Mouse (Mus musculus) CH12.LX (cell line): Measurements from ENCODE around the gene Cct2. TPM values are rescaled to one million over a fixed set of nuclear protein-coding genes. Genes with fewer than 3 reads are reported as not detected.

Experiments used
- DNase-seq: peaks from one replicate; pipeline ENCODE4 v3.0.0-alpha.2; 2013; ENCODE audit errors: extremely low read depth
- H3K27ac ChIP-seq: 2 replicates; pipeline ENCODE4 v1.5.1; 2012; ENCODE audit warnings: low read depth, mild to moderate bottlenecking, control low read depth, moderate library complexity; ENCODE audit not compliant: insufficient read depth
- H3K27me3 ChIP-seq: replicated peaks from 2 replicates; pipeline ENCODE3; 2012; ENCODE audit warnings: inconsistent platforms
- H3K36me3 ChIP-seq, 2 experiments: replicated peaks in 1 of 2; 2 replicates each; pipeline versions ENCODE3 to v1.6.1; 2012; ENCODE audit warnings: inconsistent platforms in 1 of 2, low read length in 1 of 2, mild to moderate bottlenecking in 1 of 2, mixed read lengths in 1 of 2, moderate library complexity in 1 of 2; ENCODE audit not compliant: control insufficient read depth in 1 of 2, insufficient read depth in 1 of 2
- H3K4me1 ChIP-seq, 2 experiments: 2 replicates each; pipeline ENCODE4 v1.6.1; 2012; ENCODE audit warnings: inconsistent platforms in 1 of 2, moderate library complexity in 1 of 2; ENCODE audit not compliant: insufficient read depth in 2 of 2, control insufficient read depth in 1 of 2
- H3K4me2 ChIP-seq: 2 replicates; pipeline ENCODE4 v1.6.1; 2012; ENCODE audit warnings: low read depth, mild to moderate bottlenecking, control low read depth; ENCODE audit not compliant: poor library complexity, insufficient read depth, severe bottlenecking
- H3K4me3 ChIP-seq, 3 experiments: fragments of 150-350 bp in 1 of 3; sonication (generic) in 1 of 3; replicated peaks in 1 of 3; 2 replicates each; pipeline versions ENCODE3 to v1.5.1; 2011 to 2012; ENCODE audit warnings: low read depth in 2 of 3, low read length in 2 of 3, mild to moderate bottlenecking in 2 of 3, moderate library complexity in 2 of 3, control low read depth in 1 of 3, improper control_type of control experiment in 1 of 3, inconsistent platforms in 1 of 3, mixed read lengths in 1 of 3; ENCODE audit not compliant: poor library complexity in 1 of 3
- H3K79me2 ChIP-seq: replicated peaks from 2 replicates; pipeline ENCODE4 v1.6.1; 2012; ENCODE audit warnings: mild to moderate bottlenecking, moderate library complexity; ENCODE audit not compliant: control insufficient read depth, poor library complexity, insufficient read depth, severe bottlenecking; ENCODE audit errors: extremely low read depth
- H3K9ac ChIP-seq: 2 replicates; pipeline ENCODE4 v1.6.1; 2012; ENCODE audit warnings: low read depth, mild to moderate bottlenecking, control low read depth, moderate library complexity; ENCODE audit not compliant: insufficient read depth
- H3K9me3 ChIP-seq: replicated peaks from 2 replicates; pipeline ENCODE3; 2012; ENCODE audit warnings: low read length, inconsistent platforms, mixed read lengths
- BHLHE40 ChIP-seq: IDR thresholded peaks from 2 replicates; pipeline ENCODE4 v1.6.1; 2011; ENCODE audit warnings: mild to moderate bottlenecking, low read depth, low read length, improper control_type of control experiment
- CHD1 ChIP-seq: IDR thresholded peaks from 2 replicates; pipeline ENCODE4 v1.6.1; 2012; ENCODE audit warnings: low read depth, low read length, improper control_type of control experiment, inconsistent platforms
- CHD2 ChIP-seq: IDR thresholded peaks from 2 replicates; pipeline ENCODE4 v1.6.1; 2011; ENCODE audit warnings: low read length, improper control_type of control experiment
- CTCF ChIP-seq, 2 experiments: IDR thresholded peaks in 1 of 2; conservative IDR thresholded peaks in 1 of 2; 2 replicates each; pipeline ENCODE4 v1.5.1; 2011 to 2012; ENCODE audit warnings: low read depth in 2 of 2, low read length in 2 of 2, improper control_type of control experiment in 1 of 2, inconsistent platforms in 1 of 2, mild to moderate bottlenecking in 1 of 2, moderate library complexity in 1 of 2
- E2F4 ChIP-seq: IDR thresholded peaks from 2 replicates; pipeline ENCODE4 v1.6.1; 2011; ENCODE audit warnings: low read depth, low read length, improper control_type of control experiment; ENCODE audit not compliant: insufficient replicate concordance
- EP300 ChIP-seq: IDR thresholded peaks from 2 replicates; pipeline ENCODE4 v1.6.1; 2011; ENCODE audit warnings: low read length, improper control_type of control experiment
- GABPA ChIP-seq: IDR thresholded peaks from 2 replicates; pipeline ENCODE4 v1.6.1; 2012; ENCODE audit warnings: low read depth, low read length, improper control_type of control experiment, inconsistent platforms; ENCODE audit not compliant: insufficient replicate concordance
- HCFC1 ChIP-seq: IDR thresholded peaks from 2 replicates; pipeline ENCODE4 v1.6.1; 2012; ENCODE audit warnings: low read depth, mild to moderate bottlenecking, inconsistent platforms, low read length, improper control_type of control experiment
- IRF4 ChIP-seq: IDR thresholded peaks from 2 replicates; pipeline ENCODE4 v1.6.1; 2014; ENCODE audit warnings: low read depth, mild to moderate bottlenecking, inconsistent platforms, low read length, improper control_type of control experiment
- JUN ChIP-seq: IDR thresholded peaks from 2 replicates; pipeline ENCODE4 v1.6.1; 2011; ENCODE audit warnings: low read depth, mild to moderate bottlenecking, low read length, improper control_type of control experiment, moderate library complexity; ENCODE audit not compliant: insufficient read depth
- KAT2A ChIP-seq: IDR thresholded peaks from 2 replicates; pipeline ENCODE4 v1.6.1; 2012; ENCODE audit warnings: low read length, improper control_type of control experiment, inconsistent platforms; ENCODE audit not compliant: insufficient replicate concordance
- MEF2A ChIP-seq: IDR thresholded peaks from 2 replicates; pipeline ENCODE4 v1.6.1; 2014; ENCODE audit warnings: low read depth, mild to moderate bottlenecking, inconsistent platforms, low read length, improper control_type of control experiment, borderline replicate concordance
- NRF1 ChIP-seq: IDR thresholded peaks from 2 replicates; pipeline ENCODE4 v1.6.1; 2014; ENCODE audit warnings: low read depth, mild to moderate bottlenecking, inconsistent platforms, low read length, improper control_type of control experiment, moderate library complexity
- PAX5 ChIP-seq: IDR thresholded peaks from 2 replicates; pipeline ENCODE4 v1.6.1; 2012; ENCODE audit warnings: low read length, inconsistent platforms, mixed read lengths
- POLR2A ChIP-seq: IDR thresholded peaks from 2 replicates; pipeline ENCODE4 v1.6.1; 2011; ENCODE audit warnings: low read depth, mild to moderate bottlenecking, improper control_type of control experiment, low read length
- RCOR1 ChIP-seq: conservative IDR thresholded peaks from 2 replicates; pipeline ENCODE4 v1.6.1; 2012; ENCODE audit warnings: low read depth, mild to moderate bottlenecking, inconsistent platforms, low read length, improper control_type of control experiment
- SIN3A ChIP-seq: IDR thresholded peaks from 2 replicates; pipeline ENCODE4 v1.6.1; 2012; ENCODE audit warnings: low read length, improper control_type of control experiment, inconsistent platforms
- TCF12 ChIP-seq: IDR thresholded peaks from 2 replicates; pipeline ENCODE4 v1.6.1; 2014; ENCODE audit warnings: low read depth, mild to moderate bottlenecking, inconsistent platforms, low read length, improper control_type of control experiment
- USF2 ChIP-seq: conservative IDR thresholded peaks from 2 replicates; pipeline ENCODE4 v1.6.1; 2011; ENCODE audit warnings: low read depth, low read length, improper control_type of control experiment
- dilution Hi-C: fragments of 300-500 bp; cut with MboI; formaldehyde crosslinking; loops from 2 replicates; pipeline ENCODE4 v1.14.3; 2020; ENCODE audit warnings: low sequenced_read_pairs; ENCODE audit not compliant: extremely low pct_unique_long_range_greater_than_20kb, extremely low pct_ligation_motif_present
- in situ Hi-C: fragments of 300-500 bp; cut with MboI; formaldehyde crosslinking; loops from 3 replicates; pipeline ENCODE4 v1.14.3; 2019; ENCODE audit warnings: low sequenced_read_pairs, low pct_ligation_motif_present, low pct_unique_long_range_greater_than_20kb, mixed read lengths
- polyA plus RNA-seq: library from polyadenylated mRNA; unstranded; fragments of >175 nt; gene quantifications from 2 replicates; pipeline ENCODE4 v1.2.1, GENCODE M21; 2012; ENCODE audit warnings: low read depth; ENCODE audit not compliant: insufficient read length
- total RNA-seq, 2 experiments: library from RNA; depleted of rRNA; stranded (reverse); fragments of 300-350 nt in 1 of 2; fragments of >200 nt in 1 of 2; gene quantifications; 2 replicates each; pipeline ENCODE4 v1.2.3; 2012 to 2014

The Cct2 gene
- total and polyA plus RNA-seq, 3 experiments = 448 to 901 (median 889) TPM

GRCm38 (mm10) chr10:117096096-117096495 lies 32.5 kb upstream of the Cct2 start:
- H3K4me2 ChIP-seq = no peak overlapping the region
- TF ChIP-seq NRF1 (no peak), TCF12 (no peak), JUN (no peak), GABPA (no peak), CHD2 (no peak), POLR2A (no peak), EP300 (no peak), CTCF (conservative IDR thresholded peaks at IDR 0.05 in 1 of 2, IDR thresholded peaks at IDR 0.05 in 1 of 2; ENCODE audit: low read depth in 2 of 2, low read length in 2 of 2) (no peak), MEF2A (no peak), RCOR1 (no peak), HCFC1 (no peak), BHLHE40 (no peak), IRF4 (no peak), SIN3A (no peak), USF2 (no peak), CHD1 (no peak), KAT2A (no peak), PAX5 (no peak), E2F4 (no peak)
- TF ChIP-seq, all 38 proteins: peak for 0
- Histone ChIP-seq H3K9me3 (no peaks in the 10 kb centered on the region), H3K4me1 (peaks cover 0 to 6% of the 10 kb centered on the region in 2 experiments; a peak in 1 of 4 replicates), H3K79me2 (0 out of 2 replicates have a peak, but pooled peaks cover 2% of the 10 kb centered on the region), H3K36me3 (peaks cover 9 to 62% of the 10 kb centered on the region in 2 experiments), H3K4me3 (no peak overlapping the region), H3K9ac (no peak overlapping the region), H3K27me3 (no peaks in the 10 kb centered on the region), H3K27ac (no peak overlapping the region)
- no peak for DNase-seq
- dilution Hi-C loops (no loop called here), in situ Hi-C loops (no loop called here)

DNA sequence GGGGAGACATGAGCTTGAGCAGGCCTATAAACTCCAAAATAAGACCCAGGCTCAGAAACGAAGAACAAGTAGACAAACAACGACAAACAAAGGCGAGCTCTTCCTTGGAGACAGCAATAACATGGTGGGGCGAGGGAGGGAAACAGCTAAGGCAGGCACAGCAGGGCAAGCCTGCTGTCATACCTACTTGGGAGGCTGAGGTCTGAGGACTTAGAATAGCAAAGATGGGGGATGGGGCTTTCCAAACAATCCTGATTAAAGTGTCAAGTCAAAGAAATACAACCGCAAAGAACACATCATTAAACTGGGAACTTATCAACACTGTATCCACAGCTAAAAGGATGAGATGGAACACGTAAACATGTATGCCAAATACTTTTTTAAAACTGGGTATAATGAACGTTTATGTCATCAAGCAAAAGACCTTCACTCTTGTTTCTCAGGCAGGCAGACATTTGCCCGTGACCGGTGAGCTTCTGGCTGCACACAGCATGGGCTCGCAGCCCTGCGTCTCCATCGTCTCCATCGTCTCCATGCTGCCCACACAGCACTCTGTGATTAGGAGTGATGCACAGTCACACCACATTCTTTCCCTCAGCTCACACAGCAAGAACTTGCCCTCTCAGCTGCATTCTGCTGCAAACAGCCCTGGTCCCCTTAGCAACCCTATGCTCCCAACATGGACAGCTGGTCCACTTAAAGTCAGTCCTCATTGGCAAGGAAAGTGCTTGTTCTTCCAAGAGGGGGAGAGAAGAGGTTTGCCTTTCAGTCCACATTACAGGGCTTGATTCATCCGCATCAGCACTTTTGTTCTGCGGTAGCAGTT lies 31.1 kb upstream of the Cct2 start:
- dilution Hi-C loops (no loop called here), in situ Hi-C loops (no loop called here)
- Histone ChIP-seq H3K79me2 (no peaks in the 10 kb centered on the region), H3K4me3 (no peak overlapping the region), H3K36me3 (peaks cover 9 to 60% of the 10 kb centered on the region in 2 experiments), H3K9ac (no peak overlapping the region), H3K9me3 (no peaks in the 10 kb centered on the region), H3K27me3 (no peaks in the 10 kb centered on the region), H3K4me1 (peaks cover 0 to 2% of the 10 kb centered on the region in 2 experiments; a peak in 1 of 4 replicates), H3K27ac (no peak overlapping the region), H3K4me2 (no peak overlapping the region)
- TF ChIP-seq PAX5 (no peak), KAT2A (no peak), CHD1 (no peak)
- DNase-seq = no peak
